Mouse (Mus musculus) midbrain, embryonic 14.5 days (tissue): ENCODE data around the gene Dlg2. TPM values are rescaled to one million over a fixed set of nuclear protein-coding genes. Genes with fewer than 3 reads are reported as not detected.

Source experiments
- ATAC-seq: fragments of 200-750 bp; cut with Nextera tagmentation; 2 replicates; pipeline ENCODE4 v1.8.0; 2017; ENCODE audit warnings: moderate number of reproducible peaks, moderate library complexity; ENCODE audit not compliant: low FRiP score, low TSS enrichment
- DNase-seq: peaks from one replicate; pipeline ENCODE4 v3.0.0-alpha.2; 2015
- H3K27ac ChIP-seq: fragments of 300-500 bp; sonication (generic); replicated peaks from 2 replicates; pipeline ENCODE4 v1.5.1; 2014; ENCODE audit warnings: mild to moderate bottlenecking, low read depth, low read length, moderate library complexity
- H3K27me3 ChIP-seq: fragments of 300-500 bp; sonication (generic); 2 replicates; pipeline ENCODE4 v1.6.1; 2014; ENCODE audit warnings: low read length, control low read depth, mixed read lengths; ENCODE audit not compliant: control insufficient read depth, insufficient read depth
- H3K36me3 ChIP-seq: fragments of 300-500 bp; sonication (generic); 2 replicates; pipeline ENCODE4 v1.6.1; 2014; ENCODE audit warnings: low read length, control low read depth; ENCODE audit not compliant: control insufficient read depth, insufficient read depth
- H3K4me1 ChIP-seq: fragments of 300-500 bp; sonication (generic); 2 replicates; pipeline ENCODE4 v1.6.1; 2014; ENCODE audit warnings: mild to moderate bottlenecking, antibody characterized with exemption, low read length, control low read depth; ENCODE audit not compliant: control insufficient read depth, insufficient read depth
- H3K4me2 ChIP-seq: fragments of 300-500 bp; sonication (generic); 2 replicates; pipeline ENCODE4 v1.6.1; 2014; ENCODE audit warnings: mild to moderate bottlenecking, low read length, moderate library complexity
- H3K4me3 ChIP-seq: fragments of 300-500 bp; sonication (generic); replicated peaks from 2 replicates; pipeline ENCODE4 v1.5.1; 2014; ENCODE audit warnings: low read depth, low read length
- H3K9ac ChIP-seq: fragments of 300-500 bp; sonication (generic); replicated peaks from 2 replicates; pipeline ENCODE4 v1.6.1; 2014; ENCODE audit warnings: mild to moderate bottlenecking, low read length, moderate library complexity
- H3K9me3 ChIP-seq: fragments of 300-500 bp; sonication (generic); 2 replicates; pipeline ENCODE4 v1.6.1; 2016; ENCODE audit warnings: low read length, control low read depth, mixed read lengths; ENCODE audit not compliant: control insufficient read depth
- WGBS: fragments of 180-500 bp; shearing (Covaris S2); extraction: QIAGEN DNeasy Blood & Tissue Kit; methylation state at CpG from one replicate; pipeline ENCODE4 v1.1.7; 2014; 5-methylcytosine and 5-hydroxymethylcytosine counted together
- polyA plus RNA-seq: library from polyadenylated mRNA; unstranded; fragments of >200 nt; fragmentation: Nextera tagmentation; extraction: Ambion mirVana; gene quantifications from 2 replicates; pipeline ENCODE4 v1.2.1, GENCODE M21; 2014

Gene Dlg2
- polyA plus RNA-seq, 1 experiment from 2014 or later, result 19.3 TPM

- no peak overlapping the region for H3K9ac ChIP-seq
- H3K9me3 ChIP-seq, result no peaks in the 10 kb centered on the region
- no peaks in the 10 kb centered on the region for H3K36me3 ChIP-seq
- H3K4me3 ChIP-seq, result no peak overlapping the region
- DNase-seq, result no peak
- no peaks in the 10 kb centered on the region for H3K27me3 ChIP-seq
- WGBS, result 75% methylated on average over 2 of the region's 2 CpGs
- H3K4me1 ChIP-seq, result no peaks in the 10 kb centered on the region
- no peak overlapping the region for H3K4me2 ChIP-seq
- no peak for ATAC-seq
- no peak overlapping the region for H3K27ac ChIP-seq
Measured at GRCm38 (mm10) chr7:92463080-92463877, 1986.8 kb downstream of the Dlg2 start.

GRCm38 (mm10) chr7:92464290-92464689 is 1987.8 kb downstream of the Dlg2 start:
- no peak for ATAC-seq
- H3K36me3 ChIP-seq, result no peaks in the 10 kb centered on the region
- H3K27ac ChIP-seq, result no peak overlapping the region
- H3K4me2 ChIP-seq, result no peak overlapping the region
- H3K27me3 ChIP-seq, result no peaks in the 10 kb centered on the region
- no peaks in the 10 kb centered on the region for H3K9me3 ChIP-seq
- no peaks in the 10 kb centered on the region for H3K4me1 ChIP-seq
- no peak overlapping the region for H3K4me3 ChIP-seq
- H3K9ac ChIP-seq, result no peak overlapping the region
- 54% methylated on average over 2 of the region's 2 CpGs for WGBS
- DNase-seq, result no peak

- no peak overlapping the region for H3K27ac ChIP-seq
- no peaks in the 10 kb centered on the region for H3K9me3 ChIP-seq
- H3K27me3 ChIP-seq, result no peaks in the 10 kb centered on the region
- H3K4me1 ChIP-seq, result no peaks in the 10 kb centered on the region
- no peaks in the 10 kb centered on the region for H3K36me3 ChIP-seq
- DNase-seq (no peak), ATAC-seq (no peak)
- H3K4me2 ChIP-seq, result no peak overlapping the region
- 67% methylated on average over 1 of the region's 1 CpGs for WGBS
- no peak overlapping the region for H3K9ac ChIP-seq
- H3K4me3 ChIP-seq, result no peak overlapping the region
Measured at GRCm38 (mm10) chr7:92479143-92479542, 2002.7 kb downstream of the Dlg2 start.

GRCm38 (mm10) chr7:92479748-92480147 is 2003.3 kb downstream of the Dlg2 start:
- no peak overlapping the region for H3K4me2 ChIP-seq
- H3K9me3 ChIP-seq, result no peaks in the 10 kb centered on the region
- no peak overlapping the region for H3K9ac ChIP-seq
- ATAC-seq (no peak), DNase-seq (no peak)
- no peak overlapping the region for H3K27ac ChIP-seq
- no peaks in the 10 kb centered on the region for H3K4me1 ChIP-seq
- no peaks in the 10 kb centered on the region for H3K36me3 ChIP-seq
- 92% methylated on average over 2 of the region's 2 CpGs for WGBS
- no peak overlapping the region for H3K4me3 ChIP-seq
- no peaks in the 10 kb centered on the region for H3K27me3 ChIP-seq

- Histone ChIP-seq H3K4me2 (no peak overlapping the region), H3K4me3 (no peak overlapping the region), H3K9ac (no peak overlapping the region), H3K27me3 (no peaks in the 10 kb centered on the region), H3K4me1 (no peaks in the 10 kb centered on the region), H3K27ac (no peak overlapping the region), H3K36me3 (no peaks in the 10 kb centered on the region), H3K9me3 (no peaks in the 10 kb centered on the region)
- DNase-seq (no peak), ATAC-seq (no peak)
- whole genome bisulfite sequencing, result 87% methylated on average over 3 of the region's 3 CpGs
Measured at GRCm38 (mm10) chr7:92483346-92483745, 2006.9 kb downstream of the Dlg2 start.

GRCm38 (mm10) chr7:92485881-92486710 is 2009.6 kb downstream of the Dlg2 start:
- Histone ChIP-seq H3K4me1 (no peaks in the 10 kb centered on the region), H3K9me3 (no peaks in the 10 kb centered on the region), H3K4me2 (no peak overlapping the region), H3K36me3 (no peaks in the 10 kb centered on the region), H3K27me3 (no peaks in the 10 kb centered on the region), H3K4me3 (no peak overlapping the region), H3K27ac (no peak overlapping the region), H3K9ac (no peak overlapping the region)
- peak; percentile 13 for DNase-seq
- WGBS, result 50% methylated on average over 3 of the region's 3 CpGs
- no peak for ATAC-seq

GRCm38 (mm10) chr7:92486878-92487277 is 2010.4 kb downstream of the Dlg2 start:
- no peaks in the 10 kb centered on the region for H3K27me3 ChIP-seq
- no peaks in the 10 kb centered on the region for H3K9me3 ChIP-seq
- 94% methylated on average over 4 of the region's 4 CpGs for WGBS
- no peaks in the 10 kb centered on the region for H3K4me1 ChIP-seq
- no peak overlapping the region for H3K9ac ChIP-seq
- ATAC-seq (no peak), DNase-seq (no peak)
- no peaks in the 10 kb centered on the region for H3K36me3 ChIP-seq
- no peak overlapping the region for H3K4me2 ChIP-seq
- no peak overlapping the region for H3K27ac ChIP-seq
- no peak overlapping the region for H3K4me3 ChIP-seq

- no peak overlapping the region for H3K9ac ChIP-seq
- H3K36me3 ChIP-seq, result no peaks in the 10 kb centered on the region
- no peaks in the 10 kb centered on the region for H3K27me3 ChIP-seq
- no peak overlapping the region for H3K4me3 ChIP-seq
- 98% methylated on average over 1 of the region's 1 CpGs for WGBS
- no peaks in the 10 kb centered on the region for H3K4me1 ChIP-seq
- H3K4me2 ChIP-seq, result no peak overlapping the region
- no peak for ATAC-seq
- H3K9me3 ChIP-seq, result no peaks in the 10 kb centered on the region
- no peak for DNase-seq
- H3K27ac ChIP-seq, result no peak overlapping the region
Measured at GRCm38 (mm10) chr7:92492262-92492661, 2015.8 kb downstream of the Dlg2 start.
